Mouse (Mus musculus) urinary bladder, postnatal 36 days (tissue): Measurements from ENCODE around the gene Morn1.
A peak's percentile ranks its signal among the peaks of the same experiment; 100 is the strongest.

Source experiments
- DNase-seq, 2 experiments: peaks; one replicate each; pipeline ENCODE4 v3.0.0; 2022; ENCODE audit warnings: low spot score in 2 of 2, mixed read lengths in 1 of 2

Morn1 gene

GRCm38 (mm10) chr4:155118278-155118677, 31.9 kb downstream of the Morn1 start:
- no peak for DNase-seq

- DNase-seq, result no peak
Observed at GRCm38 (mm10) chr4:155120038-155120437, 33.7 kb downstream of the Morn1 start.

- no peak for DNase-seq
Observed at GRCm38 (mm10) chr4:155120583-155120982, 34.2 kb downstream of the Morn1 start.

- no peak for DNase-seq
Observed at GRCm38 (mm10) chr4:155121222-155121621, 34.8 kb downstream of the Morn1 start.

GRCm38 (mm10) chr4:155121915-155122443, 35.6 kb downstream of the Morn1 start:
- DNase-seq, result no peak

- peak in 1 of 2 experiments; percentile 78 for DNase-seq
Observed at GRCm38 (mm10) chr4:155122444-155123040, 36.2 kb downstream of the Morn1 start.

- DNase-seq, result no peak
Observed at GRCm38 (mm10) chr4:155123868-155124534, 37.6 kb downstream of the Morn1 start.

- DNase-seq, result no peak
Observed at GRCm38 (mm10) chr4:155125310-155125709, 38.9 kb downstream of the Morn1 start.

GRCm38 (mm10) chr4:155126194-155126593, 39.8 kb downstream of the Morn1 start:
- DNase-seq, result no peak

- no peak for DNase-seq
Observed at GRCm38 (mm10) chr4:155126602-155127372, 40.4 kb downstream of the Morn1 start.

GRCm38 (mm10) chr4:155128411-155128810, 42.0 kb downstream of the Morn1 start:
- no peak for DNase-seq

GRCm38 (mm10) chr4:155129132-155129917, 42.9 kb downstream of the Morn1 start:
- no peak for DNase-seq

- peak; percentile 83 to 88 for DNase-seq
Observed at GRCm38 (mm10) chr4:155129996-155130395, 43.6 kb downstream of the Morn1 start.

- no peak for DNase-seq
Observed at GRCm38 (mm10) chr4:155130616-155131015, 44.2 kb downstream of the Morn1 start.

GRCm38 (mm10) chr4:155133188-155133587, 46.8 kb downstream of the Morn1 start:
- DNase-seq, result no peak

GRCm38 (mm10) chr4:155133658-155134417, 47.5 kb downstream of the Morn1 start:
- DNase-seq, result peak; percentile 69 to 75

- no peak for DNase-seq
Observed at GRCm38 (mm10) chr4:155134686-155135172, 48.4 kb downstream of the Morn1 start.

GRCm38 (mm10) chr4:155135909-155136585, 49.7 kb downstream of the Morn1 start:
- DNase-seq, result peak in 1 of 2 experiments; percentile 74

- DNase-seq, result no peak
Observed at GRCm38 (mm10) chr4:155137891-155138290, 51.5 kb downstream of the Morn1 start.

GRCm38 (mm10) chr4:155138451-155138850, 52.1 kb downstream of the Morn1 start:
- no peak for DNase-seq
